Mouse (Mus musculus) testis, adult 2 months (tissue): Measurements from ENCODE around the gene Pde4d. TPM values are rescaled to one million over a fixed set of nuclear protein-coding genes. Genes with fewer than 3 reads are reported as not detected.

Source experiments
- H3K27ac ChIP-seq: fragments of 200-500 bp; 2 replicates; pipeline ENCODE4 v1.5.1; 2012; ENCODE audit warnings: low read depth, low read length; ENCODE audit not compliant: control insufficient read depth, insufficient read depth
- H3K27me3 ChIP-seq: fragments of 200-500 bp; 2 replicates; pipeline ENCODE4 v1.6.1; 2012; ENCODE audit warnings: mild to moderate bottlenecking, low read length, moderate library complexity; ENCODE audit not compliant: control insufficient read depth, insufficient read depth
- H3K36me3 ChIP-seq: fragments of 200-500 bp; 2 replicates; pipeline ENCODE4 v1.6.1; 2012; ENCODE audit warnings: mild to moderate bottlenecking, low read length; ENCODE audit not compliant: control insufficient read depth, insufficient read depth
- H3K4me1 ChIP-seq: fragments of 200-500 bp; 2 replicates; pipeline ENCODE4 v1.6.1; 2012; ENCODE audit warnings: low read length; ENCODE audit not compliant: control insufficient read depth, insufficient read depth
- H3K4me3 ChIP-seq: fragments of 200-500 bp; 2 replicates; pipeline ENCODE4 v1.5.1; 2012; ENCODE audit warnings: low read depth, mild to moderate bottlenecking, low read length, moderate library complexity, mixed read lengths; ENCODE audit not compliant: control insufficient read depth
- CTCF ChIP-seq: fragments of 200-500 bp; IDR thresholded peaks from 2 replicates; pipeline ENCODE4 v1.5.1; 2012; ENCODE audit warnings: low read depth, mild to moderate bottlenecking, inconsistent platforms, low read length, moderate library complexity; ENCODE audit not compliant: control insufficient read depth, insufficient read depth, insufficient replicate concordance
- POLR2A ChIP-seq: fragments of 200-500 bp; IDR thresholded peaks from 2 replicates; pipeline ENCODE4 v1.6.1; 2012; ENCODE audit warnings: low read depth, mild to moderate bottlenecking, inconsistent platforms, low read length, moderate library complexity; ENCODE audit not compliant: control insufficient read depth
- polyA plus RNA-seq: library from polyadenylated mRNA; depleted of rRNA; stranded (reverse); fragments of >200 nt; gene quantifications from 2 replicates; pipeline ENCODE4 v1.2.3, GENCODE M21; 2012

Pde4d gene
- polyA plus RNA-seq, 1 experiment: 2.1 TPM

DNA sequence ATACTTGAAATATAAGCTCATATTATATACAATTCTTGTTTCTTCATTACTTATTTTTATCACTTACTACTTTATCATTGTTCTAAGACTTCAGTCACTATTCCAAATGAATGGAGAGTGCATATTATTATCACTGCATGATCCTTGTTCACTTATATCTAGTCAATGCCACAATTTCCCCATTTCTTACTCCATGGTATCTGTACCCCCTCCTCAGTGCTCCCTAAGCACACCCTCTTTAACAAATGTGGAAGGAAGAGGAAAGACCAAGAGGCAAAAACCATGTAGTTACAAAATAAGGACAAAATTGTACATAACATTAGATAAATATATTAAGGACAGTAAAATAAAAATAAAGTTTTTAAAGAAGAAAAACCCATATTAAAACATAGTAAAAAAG lies 216.8 kb downstream of the Pde4d start:
- Histone ChIP-seq H3K27me3 (no peaks in the 10 kb centered on the region), H3K4me3 (no peak overlapping the region), H3K27ac (no peak overlapping the region), H3K36me3 (no peaks in the 10 kb centered on the region), H3K4me1 (no peaks in the 10 kb centered on the region)
- TF ChIP-seq POLR2A (no peak), CTCF (no peak)

DNA sequence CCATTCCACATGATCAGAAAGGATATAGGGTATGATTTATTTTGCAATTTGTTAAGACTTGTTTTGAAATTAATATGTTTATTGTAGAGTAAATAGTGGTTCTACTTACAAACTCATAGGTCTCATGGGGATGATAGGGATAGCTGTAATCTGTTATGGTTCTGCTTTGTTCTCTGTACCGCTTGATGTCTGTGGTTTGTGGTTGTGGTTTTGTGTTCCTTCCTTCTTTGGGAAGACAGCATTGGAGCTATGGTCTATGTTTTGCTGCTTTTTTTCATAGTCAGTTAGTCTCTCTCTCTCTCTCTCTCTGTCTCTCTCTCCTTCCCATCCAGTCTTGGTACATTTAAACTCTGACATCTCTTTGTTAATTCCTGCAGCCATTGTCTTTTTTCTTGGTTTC lies 217.3 kb downstream of the Pde4d start:
- no peaks in the 10 kb centered on the region for H3K4me1 ChIP-seq
- H3K27me3 ChIP-seq: no peaks in the 10 kb centered on the region
- no peak overlapping the region for H3K27ac ChIP-seq
- H3K36me3 ChIP-seq: no peaks in the 10 kb centered on the region
- TF ChIP-seq POLR2A (no peak), CTCF (no peak)
- no peak overlapping the region for H3K4me3 ChIP-seq

DNA sequence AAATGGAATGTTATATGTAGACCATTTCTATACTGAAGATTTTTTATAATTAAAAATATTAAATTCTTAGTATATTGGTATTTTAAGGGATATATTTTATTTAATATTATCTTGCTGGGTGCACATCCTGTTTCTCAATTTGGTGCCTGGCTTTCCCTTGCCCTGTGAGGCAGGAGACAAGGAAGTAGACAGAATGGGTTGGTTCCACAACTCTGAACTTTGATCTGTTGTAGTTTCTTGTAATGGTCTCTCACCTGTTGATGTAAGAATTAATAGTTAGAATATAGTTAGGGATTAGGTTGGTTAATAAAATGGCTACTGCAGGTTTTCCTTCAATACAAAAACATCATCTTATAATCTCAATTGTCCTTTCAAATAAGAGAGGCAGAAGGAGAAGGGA lies 227.3 kb downstream of the Pde4d start:
- H3K27me3 ChIP-seq: no peaks in the 10 kb centered on the region
- H3K27ac ChIP-seq: no peak overlapping the region
- TF ChIP-seq CTCF (no peak), POLR2A (no peak)
- no peaks in the 10 kb centered on the region for H3K36me3 ChIP-seq
- H3K4me1 ChIP-seq: no peaks in the 10 kb centered on the region
- H3K4me3 ChIP-seq: no peak overlapping the region

DNA sequence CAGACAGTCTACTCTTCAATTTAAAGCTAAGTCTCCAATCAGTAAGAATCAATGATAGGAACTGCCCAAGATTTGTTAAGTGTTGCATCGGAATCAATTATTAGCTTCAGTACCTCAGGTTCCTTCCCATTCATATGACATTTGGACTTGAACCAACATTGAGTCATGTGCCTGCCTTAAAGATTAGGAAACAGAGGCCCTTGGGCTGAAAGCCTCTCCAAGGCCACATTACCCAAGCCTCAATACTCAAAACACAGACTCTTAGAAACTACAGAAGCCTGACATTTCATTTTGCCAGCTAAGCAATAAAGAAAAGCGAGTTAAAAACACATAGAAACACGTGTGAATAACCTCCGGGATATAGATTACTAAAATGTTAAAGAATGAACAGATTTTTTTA lies 233.3 kb downstream of the Pde4d start:
- TF ChIP-seq CTCF (no peak), POLR2A (no peak)
- Histone ChIP-seq H3K36me3 (no peaks in the 10 kb centered on the region), H3K27ac (no peak overlapping the region), H3K4me3 (no peak overlapping the region), H3K4me1 (no peaks in the 10 kb centered on the region), H3K27me3 (no peaks in the 10 kb centered on the region)

- H3K27ac ChIP-seq: no peak overlapping the region
Observed at GRCm38 (mm10) chr13:108685817-108686216, 236.1 kb downstream of the Pde4d start.

DNA sequence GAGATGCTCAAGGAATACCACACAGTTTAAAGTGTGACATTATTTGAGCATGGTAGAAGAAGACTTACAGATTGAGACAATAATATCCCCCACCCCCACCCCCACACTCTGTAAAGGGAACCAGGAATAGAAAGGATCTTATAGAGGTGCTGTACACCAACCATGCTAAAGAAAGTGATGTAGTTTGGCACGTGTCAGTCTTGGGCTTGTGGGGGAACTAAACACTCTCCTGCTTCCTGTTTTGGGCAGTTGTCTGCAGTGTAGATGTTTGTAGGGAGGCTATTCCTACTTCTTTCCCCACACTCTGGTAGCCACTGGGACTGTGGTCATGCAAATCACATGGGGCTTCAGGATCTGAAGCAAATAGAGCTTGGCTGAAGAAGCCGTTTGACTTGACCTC lies 236.5 kb downstream of the Pde4d start:
- no peaks in the 10 kb centered on the region for H3K4me1 ChIP-seq
- no peaks in the 10 kb centered on the region for H3K36me3 ChIP-seq
- no peak overlapping the region for H3K27ac ChIP-seq
- no peaks in the 10 kb centered on the region for H3K27me3 ChIP-seq
- H3K4me3 ChIP-seq: no peak overlapping the region
- TF ChIP-seq POLR2A (no peak), CTCF (no peak)

More at GRCm38 (mm10) chr13:108685817-108686216, 236.1 kb downstream of the Pde4d start:
- Histone ChIP-seq H3K4me1 (no peaks in the 10 kb centered on the region), H3K36me3 (no peaks in the 10 kb centered on the region), H3K27me3 (no peaks in the 10 kb centered on the region), H3K4me3 (no peak overlapping the region)
- TF ChIP-seq CTCF (no peak), POLR2A (no peak)

- Histone ChIP-seq H3K27me3 (no peaks in the 10 kb centered on the region), H3K4me3 (no peak overlapping the region), H3K36me3 (no peaks in the 10 kb centered on the region), H3K27ac (no peak overlapping the region), H3K4me1 (no peaks in the 10 kb centered on the region)
- no peak for TF ChIP-seq CTCF
- no peak for TF ChIP-seq POLR2A
Observed at GRCm38 (mm10) chr13:108686807-108687206, 237.1 kb downstream of the Pde4d start.

DNA sequence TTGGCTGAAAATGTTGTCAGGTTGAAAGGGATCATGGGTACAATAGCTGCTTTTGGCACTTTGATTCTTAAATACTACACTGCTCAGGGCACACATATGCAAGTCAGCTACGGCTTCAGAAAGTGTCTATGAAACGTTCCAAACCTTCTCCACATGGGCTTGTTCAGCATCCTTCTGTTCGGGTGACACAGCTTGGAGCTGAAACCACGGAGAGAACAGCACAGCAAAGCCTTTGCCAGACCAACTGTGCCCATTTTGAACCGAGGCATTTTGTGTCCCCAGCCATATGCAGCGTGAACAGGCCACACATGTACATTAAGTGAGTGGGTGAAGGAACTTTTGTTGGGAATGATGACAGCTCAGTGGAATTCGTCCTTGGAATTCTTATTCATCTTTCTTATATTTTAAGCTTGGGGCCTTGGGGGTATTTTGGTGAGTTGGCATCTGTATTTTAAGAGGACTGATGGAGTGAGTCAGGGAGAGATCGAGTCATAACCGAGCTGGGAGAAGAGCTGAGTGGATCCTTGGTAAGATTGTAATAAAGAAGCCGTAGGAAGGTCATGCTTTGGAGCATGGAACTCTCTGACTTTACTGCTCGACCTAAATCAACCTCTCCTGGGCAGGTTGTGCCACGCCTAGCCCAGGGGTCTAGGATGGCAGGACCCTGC lies 243.3 kb downstream of the Pde4d start:
- Histone ChIP-seq H3K27ac (no peak overlapping the region), H3K4me3 (no peak overlapping the region), H3K4me1 (no peaks in the 10 kb centered on the region), H3K36me3 (no peaks in the 10 kb centered on the region), H3K27me3 (no peaks in the 10 kb centered on the region)
- TF ChIP-seq POLR2A (no peak), CTCF (no peak)
